Mouse (Mus musculus) C2C12 (cell line): ENCODE results near the gene Kalrn. TPM values are rescaled to one million over a fixed set of nuclear protein-coding genes. Genes with fewer than 3 reads are reported as not detected.

Source experiments
- H3K27me3 ChIP-seq: one replicate; pipeline ENCODE4 v1.6.1; 2011; ENCODE audit not compliant: control insufficient read depth, insufficient read depth, insufficient read length
- H3K36me3 ChIP-seq: one replicate; pipeline ENCODE4 v1.6.1; 2011; ENCODE audit not compliant: control insufficient read depth, insufficient read depth
- H3K4me3 ChIP-seq: one replicate; pipeline ENCODE4 v1.5.1; 2011; ENCODE audit warnings: mild to moderate bottlenecking, control low read depth; ENCODE audit not compliant: poor library complexity, insufficient read depth, severe bottlenecking
- H3K79me2 ChIP-seq: one replicate; pipeline ENCODE4 v1.6.1; 2011; ENCODE audit not compliant: control insufficient read depth, insufficient read depth
- H3K79me3 ChIP-seq: one replicate; pipeline ENCODE4 v1.6.1; 2011; ENCODE audit warnings: low read depth, control low read depth
- H3ac ChIP-seq: one replicate; pipeline ENCODE3; 2011; ENCODE audit warnings: low read depth; ENCODE audit not compliant: control insufficient read depth, insufficient read length
- CEBPB ChIP-seq: IDR thresholded peaks from one replicate; pipeline ENCODE4 v1.6.1; 2011; ENCODE audit warnings: low read depth, mild to moderate bottlenecking, control low read depth, moderate library complexity
- CTCF ChIP-seq: IDR thresholded peaks from one replicate; pipeline ENCODE4 v1.5.1; 2011; ENCODE audit not compliant: control insufficient read depth, insufficient read depth, insufficient read length
- FOSL1 ChIP-seq: IDR thresholded peaks from one replicate; pipeline ENCODE4 v1.8.0; 2011; ENCODE audit warnings: mild to moderate bottlenecking, low read length; ENCODE audit not compliant: poor library complexity, insufficient read depth, severe bottlenecking
- MAX ChIP-seq: IDR thresholded peaks from one replicate; pipeline ENCODE4 v1.6.1; 2011; ENCODE audit warnings: mild to moderate bottlenecking, control low read depth
- MYOD1 ChIP-seq: IDR thresholded peaks from one replicate; pipeline ENCODE4 v1.6.1; 2011; ENCODE audit warnings: low read depth; ENCODE audit not compliant: control insufficient read depth, insufficient read length
- MYOG ChIP-seq: IDR thresholded peaks from one replicate; pipeline ENCODE4 v1.6.1; 2011; ENCODE audit not compliant: control insufficient read depth, insufficient read length; ENCODE audit errors: extremely low read depth
- USF1 ChIP-seq: IDR thresholded peaks from one replicate; pipeline ENCODE4 v1.6.1; 2011; ENCODE audit warnings: low read depth, mild to moderate bottlenecking, control low read depth, moderate library complexity
- polyA plus RNA-seq: library from polyadenylated mRNA; unstranded; fragments of >200 nt; fragmentation: generic; extraction: Trizol; gene quantifications from one replicate; pipeline ENCODE4 v1.2.1, GENCODE M21; 2012; ENCODE audit warnings: missing spikeins

Gene Kalrn
- polyA plus RNA-seq, 1 experiment = 8.6 TPM

- TF ChIP-seq CEBPB (no peak), MYOG (no peak), USF1 (no peak), MYOD1 (no peak), CTCF (no peak), MAX (no peak), FOSL1 (no peak)
- no peaks in the 10 kb centered on the region for H3K79me2 ChIP-seq
- H3K36me3 ChIP-seq = no peaks in the 10 kb centered on the region
- H3K27me3 ChIP-seq = no peaks in the 10 kb centered on the region
- H3K79me3 ChIP-seq = no peaks in the 10 kb centered on the region
- H3ac ChIP-seq = no peak overlapping the region
- H3K4me3 ChIP-seq = no peak overlapping the region
These were observed 220.6 kb downstream of the Kalrn start for GRCm38 (mm10) chr16:34352747-34353146.

GRCm38 (mm10) chr16:34351575-34352150 lies 221.7 kb downstream of the Kalrn start:
- Histone ChIP-seq H3ac (no peak overlapping the region), H3K79me2 (no peaks in the 10 kb centered on the region), H3K4me3 (no peak overlapping the region), H3K79me3 (no peaks in the 10 kb centered on the region), H3K36me3 (no peaks in the 10 kb centered on the region), H3K27me3 (no peaks in the 10 kb centered on the region)
- TF ChIP-seq MYOD1 (no peak), CEBPB (no peak), FOSL1 (no peak)

GRCm38 (mm10) chr16:34347574-34347973 lies 225.8 kb downstream of the Kalrn start:
- Histone ChIP-seq H3K27me3 (no peaks in the 10 kb centered on the region), H3K36me3 (no peaks in the 10 kb centered on the region), H3K4me3 (no peak overlapping the region), H3K79me2 (no peaks in the 10 kb centered on the region), H3K79me3 (no peaks in the 10 kb centered on the region), H3ac (no peak overlapping the region)
- TF ChIP-seq MYOG (no peak), FOSL1 (no peak), CTCF (no peak), MAX (no peak), USF1 (no peak), MYOD1 (no peak), CEBPB (no peak)

- no peak overlapping the region for H3ac ChIP-seq
- no peaks in the 10 kb centered on the region for H3K36me3 ChIP-seq
- H3K79me2 ChIP-seq = no peaks in the 10 kb centered on the region
- H3K4me3 ChIP-seq = no peak overlapping the region
- no peaks in the 10 kb centered on the region for H3K79me3 ChIP-seq
- TF ChIP-seq CTCF (no peak), MAX (no peak), CEBPB (no peak), MYOG (no peak)
- no peaks in the 10 kb centered on the region for H3K27me3 ChIP-seq
These were observed 228.1 kb downstream of the Kalrn start for GRCm38 (mm10) chr16:34344895-34345876.

GRCm38 (mm10) chr16:34343968-34344367 lies 229.4 kb downstream of the Kalrn start:
- no peak for TF ChIP-seq MYOD1
- no peak for TF ChIP-seq CTCF
- TF ChIP-seq MAX = no peak
- TF ChIP-seq MYOG = no peak
- TF ChIP-seq CEBPB = no peak
- Histone ChIP-seq H3ac (no peak overlapping the region), H3K79me3 (no peaks in the 10 kb centered on the region), H3K4me3 (no peak overlapping the region), H3K36me3 (no peaks in the 10 kb centered on the region), H3K79me2 (no peaks in the 10 kb centered on the region), H3K27me3 (no peaks in the 10 kb centered on the region)

- H3K36me3 ChIP-seq = no peaks in the 10 kb centered on the region
- no peaks in the 10 kb centered on the region for H3K27me3 ChIP-seq
- H3K79me2 ChIP-seq = no peaks in the 10 kb centered on the region
- no peak for TF ChIP-seq FOSL1
- TF ChIP-seq MYOG = no peak
- no peak for TF ChIP-seq MYOD1
- no peak for TF ChIP-seq USF1
- TF ChIP-seq CEBPB = no peak
- TF ChIP-seq CTCF = no peak
- TF ChIP-seq MAX = no peak
- H3ac ChIP-seq = no peak overlapping the region
- H3K79me3 ChIP-seq = no peaks in the 10 kb centered on the region
- H3K4me3 ChIP-seq = no peak overlapping the region
These were observed 230.2 kb downstream of the Kalrn start for GRCm38 (mm10) chr16:34343161-34343560.
